Mouse (Mus musculus): ENCODE data around the gene Acap2. TPM values are rescaled to one million over a fixed set of nuclear protein-coding genes. Genes with fewer than 3 reads are reported as not detected.
A peak's percentile ranks its signal among the peaks of the same experiment; 100 is the strongest.

Acap2 gene
- polyA plus RNA-seq, 1 experiment from 2014 or later = 17.2 TPM

- Histone ChIP-seq H3K4me2 (peak overlapping the region; percentile 96), H3K27me3 (replicated peaks; ENCODE audit: control insufficient read depth, insufficient read depth, low read length) (no peaks in the 10 kb centered on the region), H3K27ac (ENCODE audit: low read depth, low read length) (peak overlapping the region; percentile 96), H3K4me1 (replicated peaks; ENCODE audit: control insufficient read depth, insufficient read depth, low read length) (peaks cover 3% of the 10 kb centered on the region; the same call in 1 of the 2 replicates), H3K36me3 (ENCODE audit: control insufficient read depth, insufficient read depth, low read length) (no peaks in the 10 kb centered on the region), H3K9ac (ENCODE audit: low read depth, low read length) (peak overlapping the region; percentile 92), H3K9me3 (ENCODE audit: control insufficient read depth, low read length) (no peaks in the 10 kb centered on the region), H3K4me3 (ENCODE audit: low read depth, low read length) (peak overlapping the region; percentile 93)
- under 1% methylated on average over 55 of the region's 56 CpGs for WGBS
- ATAC-seq (replicated peaks; ENCODE audit: low FRiP score) (peak; percentile 52), DNase-seq (ENCODE audit: low spot score) (peak; percentile 72)
Observed at GRCm38 (mm10) chr16:31199926-31200789, 887 bp downstream of the Acap2 start.

GRCm38 (mm10) chr16:31199591-31199925, 1.5 kb downstream of the Acap2 start:
- Histone ChIP-seq H3K27ac (ENCODE audit: low read depth, low read length) (0 out of 2 replicates have a peak overlapping the region, but pooled peaks have one; percentile 96), H3K4me1 (replicated peaks; ENCODE audit: control insufficient read depth, insufficient read depth, low read length) (peaks cover 3% of the 10 kb centered on the region; the same call in 1 of the 2 replicates), H3K9me3 (ENCODE audit: control insufficient read depth, low read length) (no peaks in the 10 kb centered on the region), H3K27me3 (replicated peaks; ENCODE audit: control insufficient read depth, insufficient read depth, low read length) (no peaks in the 10 kb centered on the region), H3K36me3 (ENCODE audit: control insufficient read depth, insufficient read depth, low read length) (no peaks in the 10 kb centered on the region), H3K4me2 (peak overlapping the region; percentile 96), H3K9ac (ENCODE audit: low read depth, low read length) (peak overlapping the region; percentile 92), H3K4me3 (ENCODE audit: low read depth, low read length) (peak overlapping the region; percentile 93)
- DNase-seq (ENCODE audit: low spot score) (peak; percentile 36), ATAC-seq (replicated peaks; ENCODE audit: low FRiP score) (no peak)
- 14% methylated on average over 14 of the region's 14 CpGs for WGBS

- H3K27ac ChIP-seq (ENCODE audit: low read depth, low read length) = no peak overlapping the region
- ATAC-seq (replicated peaks; ENCODE audit: low FRiP score) = no peak
- H3K27me3 ChIP-seq (replicated peaks; ENCODE audit: control insufficient read depth, insufficient read depth, low read length) = no peaks in the 10 kb centered on the region
- 59% methylated on average over 3 of the region's 3 CpGs for WGBS
- H3K4me3 ChIP-seq (ENCODE audit: low read depth, low read length) = no peak overlapping the region
- H3K4me1 ChIP-seq (replicated peaks; ENCODE audit: control insufficient read depth, insufficient read depth, low read length) = peaks cover 11% of the 10 kb centered on the region
- H3K4me2 ChIP-seq = no peak overlapping the region
- H3K36me3 ChIP-seq (ENCODE audit: control insufficient read depth, insufficient read depth, low read length) = no peaks in the 10 kb centered on the region
- no peak overlapping the region for H3K9ac ChIP-seq (ENCODE audit: low read depth, low read length)
- H3K9me3 ChIP-seq (ENCODE audit: control insufficient read depth, low read length) = no peaks in the 10 kb centered on the region
- no peak for DNase-seq (ENCODE audit: low spot score)
Observed at GRCm38 (mm10) chr16:31196971-31197370, 4.1 kb downstream of the Acap2 start.

- no peak for DNase-seq (ENCODE audit: low spot score)
- 69% methylated on average over 3 of the region's 3 CpGs for WGBS
- no peak overlapping the region for H3K27ac ChIP-seq (ENCODE audit: low read depth, low read length)
- no peak overlapping the region for H3K9ac ChIP-seq (ENCODE audit: low read depth, low read length)
- no peaks in the 10 kb centered on the region for H3K9me3 ChIP-seq (ENCODE audit: control insufficient read depth, low read length)
- H3K4me2 ChIP-seq = peak overlapping the region; percentile 41; the same call in 1 of the 2 replicates
- ATAC-seq (replicated peaks; ENCODE audit: low FRiP score) = no peak
- H3K36me3 ChIP-seq (ENCODE audit: control insufficient read depth, insufficient read depth, low read length) = no peaks in the 10 kb centered on the region
- H3K27me3 ChIP-seq (replicated peaks; ENCODE audit: control insufficient read depth, insufficient read depth, low read length) = no peaks in the 10 kb centered on the region
- no peak overlapping the region for H3K4me3 ChIP-seq (ENCODE audit: low read depth, low read length)
- H3K4me1 ChIP-seq (replicated peaks; ENCODE audit: control insufficient read depth, insufficient read depth, low read length) = peaks cover 16% of the 10 kb centered on the region
Observed at GRCm38 (mm10) chr16:31192526-31192925, 8.5 kb downstream of the Acap2 start.

- no peak for ATAC-seq (replicated peaks; ENCODE audit: low FRiP score)
- no peak for DNase-seq (ENCODE audit: low spot score)
- Histone ChIP-seq H3K4me1 (replicated peaks; ENCODE audit: control insufficient read depth, insufficient read depth, low read length) (peaks cover 16% of the 10 kb centered on the region), H3K36me3 (ENCODE audit: control insufficient read depth, insufficient read depth, low read length) (no peaks in the 10 kb centered on the region), H3K9me3 (ENCODE audit: control insufficient read depth, low read length) (no peaks in the 10 kb centered on the region), H3K27me3 (replicated peaks; ENCODE audit: control insufficient read depth, insufficient read depth, low read length) (no peaks in the 10 kb centered on the region), H3K4me2 (no peak overlapping the region; the same call in 1 of the 2 replicates), H3K9ac (ENCODE audit: low read depth, low read length) (no peak overlapping the region), H3K27ac (ENCODE audit: low read depth, low read length) (no peak overlapping the region), H3K4me3 (ENCODE audit: low read depth, low read length) (no peak overlapping the region)
- WGBS = 34% methylated on average over 6 of the region's 6 CpGs
Observed at GRCm38 (mm10) chr16:31191818-31192217, 9.2 kb downstream of the Acap2 start.

- no peak overlapping the region for H3K27ac ChIP-seq (ENCODE audit: low read depth, low read length)
- ATAC-seq (replicated peaks; ENCODE audit: low FRiP score) (no peak), DNase-seq (ENCODE audit: low spot score) (no peak)
- no peak overlapping the region for H3K9ac ChIP-seq (ENCODE audit: low read depth, low read length)
- H3K9me3 ChIP-seq (ENCODE audit: control insufficient read depth, low read length) = no peaks in the 10 kb centered on the region
- H3K4me1 ChIP-seq (replicated peaks; ENCODE audit: control insufficient read depth, insufficient read depth, low read length) = peaks cover 28% of the 10 kb centered on the region
- 87% methylated on average over 8 of the region's 8 CpGs for WGBS
- H3K27me3 ChIP-seq (replicated peaks; ENCODE audit: control insufficient read depth, insufficient read depth, low read length) = no peaks in the 10 kb centered on the region
- no peaks in the 10 kb centered on the region for H3K36me3 ChIP-seq (ENCODE audit: control insufficient read depth, insufficient read depth, low read length)
- H3K4me2 ChIP-seq = no peak overlapping the region
- H3K4me3 ChIP-seq (ENCODE audit: low read depth, low read length) = no peak overlapping the region
Observed at GRCm38 (mm10) chr16:31190426-31190825, 10.6 kb downstream of the Acap2 start.

- Histone ChIP-seq H3K4me3 (ENCODE audit: low read depth, low read length) (no peak overlapping the region), H3K4me1 (replicated peaks; ENCODE audit: control insufficient read depth, insufficient read depth, low read length) (peaks cover 32% of the 10 kb centered on the region)
- WGBS = 81% methylated on average over 5 of the region's 5 CpGs
Observed at GRCm38 (mm10) chr16:31189291-31189690, 11.8 kb downstream of the Acap2 start.

GRCm38 (mm10) chr16:31188799-31189198, 12.2 kb downstream of the Acap2 start:
- Histone ChIP-seq H3K4me3 (ENCODE audit: low read depth, low read length) (no peak overlapping the region), H3K4me1 (replicated peaks; ENCODE audit: control insufficient read depth, insufficient read depth, low read length) (peaks cover 36% of the 10 kb centered on the region), H3K27ac (ENCODE audit: low read depth, low read length) (no peak overlapping the region), H3K9me3 (ENCODE audit: control insufficient read depth, low read length) (no peaks in the 10 kb centered on the region), H3K9ac (ENCODE audit: low read depth, low read length) (no peak overlapping the region), H3K4me2 (no peak overlapping the region), H3K36me3 (ENCODE audit: control insufficient read depth, insufficient read depth, low read length) (no peaks in the 10 kb centered on the region), H3K27me3 (replicated peaks; ENCODE audit: control insufficient read depth, insufficient read depth, low read length) (no peaks in the 10 kb centered on the region)
- DNase-seq (ENCODE audit: low spot score) (no peak), ATAC-seq (replicated peaks; ENCODE audit: low FRiP score) (no peak)
- 62% methylated on average over 2 of the region's 2 CpGs for WGBS

More at GRCm38 (mm10) chr16:31189291-31189690, 11.8 kb downstream of the Acap2 start:
- H3K36me3 ChIP-seq (ENCODE audit: control insufficient read depth, insufficient read depth, low read length) = no peaks in the 10 kb centered on the region
- H3K9me3 ChIP-seq (ENCODE audit: control insufficient read depth, low read length) = no peaks in the 10 kb centered on the region
- no peak overlapping the region for H3K9ac ChIP-seq (ENCODE audit: low read depth, low read length)
- H3K4me2 ChIP-seq = no peak overlapping the region
- no peak for ATAC-seq (replicated peaks; ENCODE audit: low FRiP score)
- DNase-seq (ENCODE audit: low spot score) = no peak
- no peaks in the 10 kb centered on the region for H3K27me3 ChIP-seq (replicated peaks; ENCODE audit: control insufficient read depth, insufficient read depth, low read length)
- no peak overlapping the region for H3K27ac ChIP-seq (ENCODE audit: low read depth, low read length)

- 77% methylated on average over 6 of the region's 6 CpGs for WGBS
- Histone ChIP-seq H3K27ac (ENCODE audit: low read depth, low read length) (no peak overlapping the region), H3K27me3 (replicated peaks; ENCODE audit: control insufficient read depth, insufficient read depth, low read length) (no peaks in the 10 kb centered on the region), H3K9me3 (ENCODE audit: control insufficient read depth, low read length) (no peaks in the 10 kb centered on the region), H3K9ac (ENCODE audit: low read depth, low read length) (no peak overlapping the region), H3K4me1 (replicated peaks; ENCODE audit: control insufficient read depth, insufficient read depth, low read length) (peaks cover 39% of the 10 kb centered on the region), H3K4me3 (ENCODE audit: low read depth, low read length) (no peak overlapping the region), H3K4me2 (no peak overlapping the region), H3K36me3 (ENCODE audit: control insufficient read depth, insufficient read depth, low read length) (no peaks in the 10 kb centered on the region)
- DNase-seq (ENCODE audit: low spot score) = no peak
- no peak for ATAC-seq (replicated peaks; ENCODE audit: low FRiP score)
Observed at GRCm38 (mm10) chr16:31188270-31188669, 12.8 kb downstream of the Acap2 start.

Measured in liver, embryonic 11.5 days (tissue).